Mouse (Mus musculus): ENCODE measurements around the gene Scp2d1. TPM values are rescaled to one million over a fixed set of nuclear protein-coding genes. Genes with fewer than 3 reads are reported as not detected.
"Not testable (repeated sequence)": the region's sequence is repeated elsewhere in the genome, so short reads cannot be mapped to it uniquely, and the experiment has no call there.

Scp2d1 gene
- not detected in 2 replicates for polyA plus RNA-seq (2015; fragmentation: Nextera tagmentation; extraction: Ambion mirVana)

DNA sequence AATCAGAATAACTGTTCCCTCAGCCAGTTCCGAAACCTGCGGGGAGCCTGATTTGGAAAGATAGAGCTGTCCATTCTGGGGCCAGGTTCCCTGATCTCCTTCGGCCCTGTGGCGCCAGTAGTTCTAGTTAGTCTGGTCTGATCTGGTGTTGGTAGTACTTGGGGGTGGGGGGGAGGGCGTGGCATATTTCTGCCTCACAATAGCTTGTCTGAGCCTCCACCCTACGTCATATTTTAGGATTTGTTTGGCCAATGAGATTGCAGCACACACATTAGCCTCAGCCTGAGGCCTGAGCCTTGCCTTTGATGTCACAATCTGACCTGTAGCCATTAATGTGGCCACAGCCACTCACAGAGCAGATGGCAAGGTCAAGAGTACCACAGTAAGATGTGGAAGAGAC lies at the start of gene Scp2d1:
Scp2d1 (plus strand) TSS at position 301 of the 400 bp plus-strand sequence.
- WGBS = 79% methylated on average over 6 of the region's 6 CpGs
- H3K9me3 ChIP-seq; H3K4me3 ChIP-seq; H3K9ac ChIP-seq; H3K36me3 ChIP-seq; ATAC-seq (ENCODE audit: extremely low read depth, insufficient number of reproducible peaks, low FRiP score, low TSS enrichment); H3K27me3 ChIP-seq (replicated peaks); H3K4me2 ChIP-seq; H3K4me1 ChIP-seq; H3K27ac ChIP-seq (replicated peaks): not testable (repeated sequence)

DNA sequence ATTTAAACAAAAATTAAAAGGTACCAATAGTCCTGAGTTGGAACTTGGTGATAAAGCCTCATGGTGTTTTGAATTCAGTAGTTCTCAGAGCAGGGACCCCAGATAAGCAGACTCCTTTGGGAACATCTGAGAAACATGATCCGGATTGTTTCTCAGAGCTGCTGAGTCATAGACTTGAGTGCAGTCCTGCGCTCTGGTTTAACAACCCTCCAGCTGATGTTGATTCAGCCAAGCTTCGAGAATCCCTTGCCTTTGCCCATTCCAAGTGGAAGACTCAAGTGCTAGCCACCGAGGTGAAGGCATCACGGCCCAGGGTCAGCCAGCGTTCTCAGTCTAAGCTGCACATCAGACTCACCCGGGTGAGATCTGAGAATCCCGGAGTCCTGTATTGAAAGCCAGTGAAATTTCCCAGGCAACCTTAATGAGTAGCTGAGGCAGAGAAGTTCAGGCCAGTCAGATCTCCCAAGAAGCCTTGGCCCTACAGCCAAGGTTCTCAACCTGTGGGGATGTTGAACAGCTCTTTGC lies 48.8 kb upstream of the Scp2d1 start:
- 51% methylated on average over 8 of the region's 8 CpGs for WGBS
- Histone ChIP-seq H3K27ac (replicated peaks) (no peak overlapping the region), H3K4me2 (no peak overlapping the region), H3K9me3 (no peaks in the 10 kb centered on the region), H3K4me1 (peaks cover 13% of the 10 kb centered on the region), H3K36me3 (no peaks in the 10 kb centered on the region), H3K27me3 (replicated peaks) (no peaks in the 10 kb centered on the region), H3K4me3 (no peak overlapping the region), H3K9ac (no peak overlapping the region)
- ATAC-seq (ENCODE audit: extremely low read depth, insufficient number of reproducible peaks, low FRiP score, low TSS enrichment) = no peak

DNA sequence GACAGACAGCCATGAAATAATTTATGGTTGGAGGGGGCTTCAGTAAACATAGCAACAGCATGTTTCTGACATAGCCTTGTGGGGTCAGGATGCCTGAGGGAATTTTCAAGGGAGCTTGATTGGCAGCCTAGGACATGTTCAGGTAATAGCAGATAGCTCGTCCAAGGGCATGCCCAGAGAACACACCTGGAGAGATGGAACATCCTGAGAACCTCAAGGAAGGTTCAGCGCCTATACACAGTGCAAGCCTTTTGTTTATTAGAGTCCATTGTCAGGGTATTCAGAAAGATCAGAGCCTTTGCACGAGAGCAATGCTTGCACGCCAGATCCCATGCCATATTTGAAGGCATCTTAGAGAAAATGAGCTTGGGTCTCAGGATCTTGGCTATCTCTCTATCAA lies 47.8 kb upstream of the Scp2d1 start:
- no peaks in the 10 kb centered on the region for H3K36me3 ChIP-seq
- H3K4me3 ChIP-seq = no peak overlapping the region
- no peak for ATAC-seq (ENCODE audit: extremely low read depth, insufficient number of reproducible peaks, low FRiP score, low TSS enrichment)
- H3K27me3 ChIP-seq (replicated peaks) = no peaks in the 10 kb centered on the region
- H3K4me1 ChIP-seq = peaks cover 8% of the 10 kb centered on the region
- H3K27ac ChIP-seq (replicated peaks) = no peak overlapping the region
- no peak overlapping the region for H3K4me2 ChIP-seq
- H3K9me3 ChIP-seq = no peaks in the 10 kb centered on the region
- no peak overlapping the region for H3K9ac ChIP-seq
- 88% methylated on average over 4 of the region's 4 CpGs for WGBS

DNA sequence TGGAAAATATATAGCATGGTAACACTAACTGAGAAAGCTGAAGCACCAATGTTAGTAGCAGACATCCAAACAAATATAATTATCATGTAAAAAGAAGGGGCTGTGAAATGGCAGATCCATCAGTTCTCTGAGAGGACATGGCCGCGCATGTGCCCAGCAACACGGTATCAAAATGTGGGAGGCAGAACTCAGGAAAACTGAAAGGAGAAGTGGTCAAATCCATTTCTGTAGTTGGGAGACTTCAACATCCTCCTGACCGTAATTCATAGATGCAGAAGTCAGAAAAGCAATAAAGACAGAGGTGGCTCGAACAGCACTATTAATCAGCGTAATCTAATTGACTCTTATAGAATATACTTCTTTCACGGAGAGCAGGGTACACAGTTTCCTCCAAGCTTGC lies 44.2 kb upstream of the Scp2d1 start:
- Histone ChIP-seq H3K36me3 (no peaks in the 10 kb centered on the region), H3K27me3 (replicated peaks) (no peaks in the 10 kb centered on the region), H3K4me1 (peaks cover 8% of the 10 kb centered on the region), H3K27ac (replicated peaks) (no peak overlapping the region), H3K4me3 (no peak overlapping the region), H3K4me2 (no peak overlapping the region), H3K9ac (no peak overlapping the region), H3K9me3 (no peaks in the 10 kb centered on the region)
- ATAC-seq (ENCODE audit: extremely low read depth, insufficient number of reproducible peaks, low FRiP score, low TSS enrichment) = no peak
- 81% methylated on average over 7 of the region's 7 CpGs for WGBS

DNA sequence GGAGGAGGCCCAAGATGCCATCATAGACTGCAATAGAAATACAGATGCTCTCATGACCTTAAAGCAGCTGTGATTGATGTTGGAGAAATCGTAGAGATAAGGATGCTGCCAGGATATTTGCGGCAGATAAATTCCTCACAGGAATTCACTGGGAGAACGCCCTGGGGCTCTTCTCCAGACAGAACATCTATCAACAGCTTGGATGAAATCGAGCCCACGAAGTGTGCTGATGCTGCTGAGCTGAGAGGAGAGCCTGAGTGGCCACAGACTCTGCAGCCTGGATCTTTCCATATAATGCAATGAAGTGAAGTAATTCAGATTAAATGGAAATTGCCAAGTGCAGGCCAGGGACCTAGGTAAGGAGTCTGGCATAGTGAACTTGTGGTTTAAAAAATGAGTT lies 42.7 kb upstream of the Scp2d1 start:
- no peak overlapping the region for H3K9ac ChIP-seq
- H3K4me3 ChIP-seq = no peak overlapping the region
- 18% methylated on average over 5 of the region's 5 CpGs for WGBS
- no peaks in the 10 kb centered on the region for H3K27me3 ChIP-seq (replicated peaks)
- no peaks in the 10 kb centered on the region for H3K36me3 ChIP-seq
- ATAC-seq (ENCODE audit: extremely low read depth, insufficient number of reproducible peaks, low FRiP score, low TSS enrichment) = no peak
- H3K4me1 ChIP-seq = 0 out of 2 replicates have a peak, but pooled peaks cover 2% of the 10 kb centered on the region
- no peak overlapping the region for H3K4me2 ChIP-seq
- no peaks in the 10 kb centered on the region for H3K9me3 ChIP-seq
- H3K27ac ChIP-seq (replicated peaks) = no peak overlapping the region

DNA sequence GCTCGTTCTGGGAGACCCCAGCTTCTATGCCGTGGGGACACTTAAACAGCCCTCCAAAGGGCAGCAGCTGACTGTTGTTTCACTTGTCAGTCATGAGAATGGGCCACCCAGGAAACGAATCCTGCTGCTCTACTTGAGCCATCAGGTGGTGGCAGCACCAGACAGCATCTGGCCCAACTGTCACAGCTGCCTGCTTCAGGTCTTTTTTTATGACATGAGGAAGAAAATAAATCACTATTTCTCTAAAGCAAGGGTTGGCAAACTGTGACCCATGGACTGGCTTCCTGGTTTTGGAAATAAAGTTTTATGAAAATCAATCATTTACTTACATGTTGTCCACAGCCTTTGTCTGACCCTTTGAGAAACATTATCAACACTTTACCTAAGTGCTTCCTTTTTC lies 41.6 kb upstream of the Scp2d1 start:
- 51% methylated on average over 3 of the region's 3 CpGs for WGBS

DNA sequence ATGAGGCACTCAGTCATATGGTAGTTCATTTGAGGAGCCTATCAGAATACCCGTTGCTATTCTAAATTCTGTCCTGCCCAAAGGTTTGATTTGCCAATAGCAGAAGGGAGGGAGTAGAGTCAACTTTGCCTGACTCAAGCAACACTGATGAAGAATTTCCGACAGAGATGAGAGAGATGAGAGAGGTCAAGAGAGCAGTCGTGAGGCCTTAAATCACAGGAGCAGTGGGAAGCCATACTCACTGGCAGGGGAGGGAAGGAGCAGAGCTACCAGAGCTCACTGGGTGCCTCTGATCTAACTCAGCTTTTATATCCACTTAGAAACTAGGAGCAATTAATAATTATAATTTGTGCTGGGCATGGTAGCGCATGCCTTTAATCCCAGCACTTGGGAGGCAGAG lies 41.0 kb upstream of the Scp2d1 start:
- Histone ChIP-seq H3K4me3 (no peak overlapping the region), H3K27ac (replicated peaks) (no peak overlapping the region), H3K27me3 (replicated peaks) (no peaks in the 10 kb centered on the region), H3K9ac (no peak overlapping the region), H3K4me2 (no peak overlapping the region), H3K9me3 (no peaks in the 10 kb centered on the region), H3K36me3 (no peaks in the 10 kb centered on the region), H3K4me1 (0 out of 2 replicates have a peak, but pooled peaks cover 2% of the 10 kb centered on the region)
- WGBS = 37% methylated on average over 4 of the region's 4 CpGs
- ATAC-seq (ENCODE audit: extremely low read depth, insufficient number of reproducible peaks, low FRiP score, low TSS enrichment) = no peak

More for the DNA sequence above, 41.6 kb upstream of the Scp2d1 start:
- H3K9me3 ChIP-seq = no peaks in the 10 kb centered on the region
- 0 out of 2 replicates have a peak, but pooled peaks cover 2% of the 10 kb centered on the region for H3K4me1 ChIP-seq
- no peak overlapping the region for H3K4me2 ChIP-seq
- no peaks in the 10 kb centered on the region for H3K36me3 ChIP-seq
- ATAC-seq (ENCODE audit: extremely low read depth, insufficient number of reproducible peaks, low FRiP score, low TSS enrichment) = no peak
- no peak overlapping the region for H3K27ac ChIP-seq (replicated peaks)
- no peak overlapping the region for H3K9ac ChIP-seq
- no peak overlapping the region for H3K4me3 ChIP-seq
- no peaks in the 10 kb centered on the region for H3K27me3 ChIP-seq (replicated peaks)

DNA sequence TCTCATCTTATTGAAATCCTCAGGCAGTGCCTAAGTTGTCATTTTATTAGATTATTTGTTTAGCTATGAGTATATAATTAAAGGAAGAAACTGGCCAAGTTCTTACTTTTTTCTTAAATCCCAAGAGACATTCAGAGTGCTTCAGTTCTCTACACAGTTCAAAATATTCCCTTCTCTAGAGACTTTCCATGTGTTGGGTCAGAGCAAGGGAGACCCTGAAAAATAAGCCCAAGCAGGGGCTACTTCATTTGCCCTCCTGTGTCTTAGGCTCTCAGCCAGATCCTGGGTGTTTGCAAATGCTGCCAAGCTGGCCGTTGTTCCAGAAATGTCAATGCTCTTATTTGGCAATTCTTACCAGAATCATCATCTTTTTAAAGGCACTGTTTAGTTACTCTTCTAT lies 40.3 kb upstream of the Scp2d1 start:
- H3K9ac ChIP-seq = no peak overlapping the region
- H3K4me2 ChIP-seq = no peak overlapping the region
- no peaks in the 10 kb centered on the region for H3K27me3 ChIP-seq (replicated peaks)
- no peak for ATAC-seq (ENCODE audit: extremely low read depth, insufficient number of reproducible peaks, low FRiP score, low TSS enrichment)
- 76% methylated on average over 1 of the region's 1 CpGs for WGBS
- no peak overlapping the region for H3K27ac ChIP-seq (replicated peaks)
- H3K4me1 ChIP-seq = 0 out of 2 replicates have a peak, but pooled peaks cover 2% of the 10 kb centered on the region
- H3K9me3 ChIP-seq = no peaks in the 10 kb centered on the region
- H3K4me3 ChIP-seq = no peak overlapping the region
- H3K36me3 ChIP-seq = no peaks in the 10 kb centered on the region

DNA sequence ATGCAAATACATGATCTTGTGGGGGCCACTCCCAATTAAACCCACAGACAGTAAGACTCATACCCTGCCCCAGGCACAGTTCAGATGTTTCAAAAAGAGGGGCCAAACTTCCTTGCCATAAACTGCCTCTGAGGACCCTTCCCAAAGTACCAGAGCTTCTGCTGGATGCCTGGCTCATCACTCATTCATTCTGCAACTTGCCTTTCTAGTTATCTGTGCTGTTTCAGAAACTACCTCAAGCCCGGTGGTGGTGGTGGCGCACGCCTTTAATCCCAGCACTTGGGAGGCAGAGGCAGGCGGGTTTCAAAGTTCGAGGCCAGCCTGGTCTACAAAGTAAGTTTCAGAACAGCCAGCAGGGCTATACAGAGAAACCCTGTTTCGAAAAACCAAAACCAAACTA lies 39.6 kb upstream of the Scp2d1 start:
- 83% methylated on average over 6 of the region's 6 CpGs for WGBS

DNA sequence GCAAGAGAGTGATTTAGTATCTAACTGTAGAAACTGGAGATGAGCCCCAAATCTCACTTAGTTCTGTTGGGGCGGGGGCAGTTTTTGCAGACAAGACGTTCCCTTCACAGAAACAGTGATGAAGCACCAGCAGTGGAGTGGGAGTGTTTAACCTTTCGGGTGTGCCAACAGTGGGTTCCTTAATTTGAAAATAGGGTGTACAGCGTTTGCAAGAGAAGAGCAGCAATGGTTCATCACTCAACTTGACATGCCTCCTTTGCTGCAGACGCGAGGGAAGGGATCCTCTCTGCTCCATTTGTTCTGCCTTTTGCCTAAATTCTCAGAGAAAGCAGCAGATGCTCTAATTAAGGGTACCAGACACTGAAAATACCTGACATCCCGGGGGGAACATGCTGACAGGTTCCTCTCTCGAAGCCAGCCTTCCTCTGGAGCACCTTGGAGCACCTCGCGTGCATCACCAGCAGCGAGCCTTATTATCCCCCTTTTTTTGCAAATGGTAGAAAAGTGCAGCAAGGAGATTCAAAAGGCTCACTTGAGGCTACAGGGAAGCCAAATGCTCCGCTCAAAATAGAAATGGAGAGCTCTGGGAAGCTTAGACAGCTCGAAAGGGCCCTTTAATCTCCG lies 31.7 kb upstream of the Scp2d1 start:
- no peak overlapping the region for H3K4me2 ChIP-seq
- no peak for ATAC-seq (ENCODE audit: extremely low read depth, insufficient number of reproducible peaks, low FRiP score, low TSS enrichment)

More for the DNA sequence above, 39.6 kb upstream of the Scp2d1 start:
- Histone ChIP-seq H3K27ac (replicated peaks) (no peak overlapping the region), H3K9ac (no peak overlapping the region), H3K4me1 (0 out of 2 replicates have a peak, but pooled peaks cover 2% of the 10 kb centered on the region), H3K27me3 (replicated peaks) (no peaks in the 10 kb centered on the region), H3K36me3 (no peaks in the 10 kb centered on the region), H3K4me2 (no peak overlapping the region), H3K4me3 (no peak overlapping the region), H3K9me3 (no peaks in the 10 kb centered on the region)
- ATAC-seq (ENCODE audit: extremely low read depth, insufficient number of reproducible peaks, low FRiP score, low TSS enrichment) = no peak

DNA sequence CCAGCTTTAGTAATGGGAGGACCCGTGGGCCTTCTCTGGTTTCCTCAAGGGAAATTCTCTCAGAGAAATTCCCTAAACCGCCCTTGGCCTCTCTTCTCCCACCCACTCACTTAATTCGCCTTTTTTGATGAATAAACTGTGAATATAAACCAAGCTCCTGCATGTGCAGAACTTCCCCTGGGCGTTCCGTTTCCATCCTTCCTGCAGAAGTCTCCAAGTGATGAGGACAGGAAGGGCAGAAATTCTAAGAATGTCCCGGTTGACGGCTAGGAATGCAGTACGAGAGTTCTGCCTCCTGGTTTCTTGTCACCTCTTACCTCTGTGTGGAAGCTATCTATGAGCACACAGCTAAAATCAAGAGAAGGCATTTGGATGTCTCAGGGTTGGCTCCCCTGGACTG lies 25.9 kb upstream of the Scp2d1 start:
- peaks cover 7% of the 10 kb centered on the region; the same call in 1 of the 2 replicates for H3K4me1 ChIP-seq
- no peak overlapping the region for H3K4me3 ChIP-seq
- H3K9ac ChIP-seq = no peak overlapping the region
- no peaks in the 10 kb centered on the region for H3K27me3 ChIP-seq (replicated peaks)
- no peaks in the 10 kb centered on the region for H3K9me3 ChIP-seq
- 32% methylated on average over 8 of the region's 8 CpGs for WGBS
- ATAC-seq (ENCODE audit: extremely low read depth, insufficient number of reproducible peaks, low FRiP score, low TSS enrichment) = no peak
- no peaks in the 10 kb centered on the region for H3K36me3 ChIP-seq
- no peak overlapping the region for H3K27ac ChIP-seq (replicated peaks)
- no peak overlapping the region for H3K4me2 ChIP-seq

More for the DNA sequence above, 31.7 kb upstream of the Scp2d1 start:
- no peaks in the 10 kb centered on the region for H3K27me3 ChIP-seq (replicated peaks)
- H3K4me3 ChIP-seq = no peak overlapping the region
- no peak overlapping the region for H3K27ac ChIP-seq (replicated peaks)
- no peaks in the 10 kb centered on the region for H3K9me3 ChIP-seq
- no peak overlapping the region for H3K9ac ChIP-seq
- H3K36me3 ChIP-seq = no peaks in the 10 kb centered on the region
- 65% methylated on average over 14 of the region's 14 CpGs for WGBS
- H3K4me1 ChIP-seq = no peaks in the 10 kb centered on the region
